Mouse (Mus musculus) layer of hippocampus, postnatal 10 days (tissue): ENCODE data around the gene Cd3eap. TPM values are rescaled to one million over a fixed set of nuclear protein-coding genes. Genes with fewer than 3 reads are reported as not detected.

Experiments used
- DNase-seq, 2 experiments: peaks; one replicate each; pipeline ENCODE4 v3.0.0; 2021; ENCODE audit warnings: low spot score in 2 of 2
- total RNA-seq, 2 experiments: library from RNA; stranded (reverse); gene quantifications; 2 replicates each; pipeline ENCODE4 v1.2.3; 2021

The Cd3eap gene
- total RNA-seq, 2 experiments from 2014 or later, result 17.6 to 18.1 TPM

GRCm38 (mm10) chr7:19362276-19362675 is 3.0 kb upstream of the Cd3eap start:
- no peak for DNase-seq

- DNase-seq, result peak; percentile 74 to 80
Observed at GRCm38 (mm10) chr7:19361720-19362119, 2.4 kb upstream of the Cd3eap start.

GRCm38 (mm10) chr7:19360944-19361343 is 1.7 kb upstream of the Cd3eap start:
- DNase-seq, result peak; percentile 79 to 88

- peak; percentile 71 to 74 for DNase-seq
Observed at GRCm38 (mm10) chr7:19359892-19360641, 784 bp upstream of the Cd3eap start.

GRCm38 (mm10) chr7:19358634-19359033 is 649 bp downstream of the Cd3eap start:
- no peak for DNase-seq

GRCm38 (mm10) chr7:19357381-19358375 is 1.6 kb downstream of the Cd3eap start:
- DNase-seq, result no peak

- DNase-seq, result no peak
Observed at GRCm38 (mm10) chr7:19356311-19356710, 3.0 kb downstream of the Cd3eap start.

- no peak for DNase-seq
Observed at GRCm38 (mm10) chr7:19354991-19355390, 4.3 kb downstream of the Cd3eap start.

GRCm38 (mm10) chr7:19350221-19350620 is 9.1 kb downstream of the Cd3eap start:
- DNase-seq, result no peak

- no peak for DNase-seq
Observed at GRCm38 (mm10) chr7:19349188-19349915, 9.9 kb downstream of the Cd3eap start.

- peak; percentile 89 to 94 for DNase-seq
Observed at GRCm38 (mm10) chr7:19344938-19345471, 14.3 kb downstream of the Cd3eap start.

GRCm38 (mm10) chr7:19344237-19344847 is 14.9 kb downstream of the Cd3eap start, which contains the start of gene Ercc1:
Gene Ercc1, plus strand, starts transcription at chr7:19344778.
- no peak for DNase-seq

- DNase-seq, result peak; percentile 77 to 78
Observed at GRCm38 (mm10) chr7:19343210-19343808, 16.0 kb downstream of the Cd3eap start.

GRCm38 (mm10) chr7:19342481-19343027 is 16.7 kb downstream of the Cd3eap start:
- DNase-seq, result peak; percentile 92 to 94

- DNase-seq, result no peak
Observed at GRCm38 (mm10) chr7:19341761-19342409, 17.4 kb downstream of the Cd3eap start.

GRCm38 (mm10) chr7:19341250-19341649 is 18.0 kb downstream of the Cd3eap start:
- no peak for DNase-seq

- no peak for DNase-seq
Observed at GRCm38 (mm10) chr7:19338596-19338995, 20.7 kb downstream of the Cd3eap start.

- DNase-seq, result no peak
Observed at GRCm38 (mm10) chr7:19338060-19338459, 21.2 kb downstream of the Cd3eap start.

- no peak for DNase-seq
Observed at GRCm38 (mm10) chr7:19337122-19337521, 22.2 kb downstream of the Cd3eap start.
